Mouse (Mus musculus): ENCODE results near the gene Gm21985. TPM values are rescaled to one million over a fixed set of nuclear protein-coding genes. Genes with fewer than 3 reads are reported as not detected.

Gm21985 gene
- polyA plus RNA-seq, 1 experiment from 2014 or later: not detected

DNA sequence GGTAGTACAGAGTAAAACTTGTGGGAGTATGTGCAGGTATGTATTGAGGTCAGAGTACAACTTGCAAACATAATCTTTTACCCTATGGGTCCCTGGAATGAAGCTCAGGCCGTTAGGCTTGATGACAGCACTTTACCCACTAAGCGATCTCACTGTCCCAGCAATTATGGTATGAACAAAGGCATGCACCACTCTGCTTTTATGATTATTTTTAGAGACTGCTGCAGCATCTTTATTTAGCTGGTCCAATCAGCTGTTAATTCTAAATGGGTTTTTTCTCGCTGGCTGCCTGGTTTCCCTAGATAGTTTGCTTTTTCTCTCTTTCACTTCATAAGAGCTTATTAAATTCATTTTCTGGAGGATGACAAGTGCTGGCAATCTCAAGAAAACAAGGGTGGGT lies 30.1 kb downstream of the Gm21985 start:
- no peak overlapping the region for H3K4me3 ChIP-seq
- no peaks in the 10 kb centered on the region for H3K36me3 ChIP-seq (ENCODE audit: poor library complexity, severe bottlenecking)
- no peak overlapping the region for H3K9ac ChIP-seq
- H3K27ac ChIP-seq: no peak overlapping the region
- 74% methylated on average over 3 of the region's 3 CpGs for WGBS
- no peak overlapping the region for H3K4me2 ChIP-seq
- no peak for ATAC-seq
- no peaks in the 10 kb centered on the region for H3K4me1 ChIP-seq
- H3K9me3 ChIP-seq (replicated peaks): no peaks in the 10 kb centered on the region
- H3K27me3 ChIP-seq: no peaks in the 10 kb centered on the region

DNA sequence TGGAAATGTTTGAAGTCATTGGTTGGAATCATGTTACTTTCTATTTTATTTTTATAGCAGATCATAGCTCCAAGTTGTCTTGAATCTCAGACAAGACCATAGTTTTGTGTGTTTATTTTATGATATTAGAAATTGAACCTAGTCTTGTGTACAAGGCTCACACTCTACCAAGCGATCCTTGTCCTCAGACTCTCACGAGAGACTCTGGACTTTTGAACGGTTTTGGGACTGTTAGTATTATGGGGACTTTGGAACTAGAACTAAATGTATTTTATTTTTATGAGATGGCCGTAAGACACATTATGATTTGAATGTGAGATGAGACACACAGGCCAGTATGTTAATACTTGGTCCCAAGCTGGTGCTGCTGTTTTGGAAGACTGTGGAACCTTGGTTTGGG lies 32.1 kb downstream of the Gm21985 start:
- Histone ChIP-seq H3K4me2 (no peak overlapping the region), H3K9ac (no peak overlapping the region), H3K4me1 (no peaks in the 10 kb centered on the region), H3K27me3 (no peaks in the 10 kb centered on the region), H3K4me3 (no peak overlapping the region), H3K27ac (no peak overlapping the region), H3K36me3 (ENCODE audit: poor library complexity, severe bottlenecking) (no peaks in the 10 kb centered on the region), H3K9me3 (replicated peaks) (no peaks in the 10 kb centered on the region)
- no peak for ATAC-seq
- 94% methylated on average over 4 of the region's 4 CpGs for WGBS

DNA sequence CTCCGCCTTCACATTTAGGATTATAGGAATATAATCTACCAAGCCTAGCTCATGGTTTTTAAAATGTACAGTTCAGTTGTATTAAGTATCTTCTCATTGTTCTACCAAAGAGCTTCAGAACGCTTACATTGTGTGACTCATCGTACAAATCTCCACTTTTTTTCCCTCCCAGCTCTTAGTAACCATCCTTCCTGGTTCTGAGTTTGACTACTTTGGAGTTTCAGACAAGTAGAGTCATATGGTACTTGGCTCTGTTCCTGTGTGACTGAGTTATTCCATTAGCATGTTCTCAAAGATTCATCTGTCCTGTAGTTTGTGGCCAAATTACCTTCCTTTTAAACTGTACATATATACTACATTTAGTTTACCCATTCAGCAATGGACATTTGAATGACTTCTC lies 42.6 kb downstream of the Gm21985 start:
- no peak overlapping the region for H3K9ac ChIP-seq

DNA sequence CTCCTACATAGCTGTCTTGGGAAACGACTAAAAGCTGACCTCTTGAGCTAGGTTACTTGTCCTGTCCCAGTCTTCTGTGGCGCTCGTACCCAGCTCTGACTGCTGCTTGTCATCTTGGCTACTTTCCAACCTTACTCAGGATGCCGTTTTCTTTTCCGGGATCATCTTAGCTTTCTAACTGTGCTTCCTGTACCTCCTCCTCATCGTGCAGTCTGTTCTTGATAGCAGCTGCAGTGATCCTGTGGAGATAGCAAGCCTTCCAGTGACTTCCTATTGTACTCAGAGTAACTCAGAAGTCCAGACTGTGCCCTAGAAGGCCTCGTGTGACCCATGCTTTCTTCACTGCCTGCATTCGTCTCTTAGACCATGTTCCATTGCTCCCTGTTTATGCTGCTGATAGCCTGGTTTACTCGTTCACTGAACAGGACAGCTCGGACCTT lies 43.1 kb downstream of the Gm21985 start:
- no peaks in the 10 kb centered on the region for H3K4me1 ChIP-seq
- no peak overlapping the region for H3K27ac ChIP-seq
- H3K36me3 ChIP-seq (ENCODE audit: poor library complexity, severe bottlenecking): no peaks in the 10 kb centered on the region
- H3K9ac ChIP-seq: no peak overlapping the region
- H3K4me2 ChIP-seq: no peak overlapping the region
- 77% methylated on average over 10 of the region's 10 CpGs for WGBS
- no peaks in the 10 kb centered on the region for H3K9me3 ChIP-seq (replicated peaks)
- no peak for ATAC-seq
- H3K4me3 ChIP-seq: no peak overlapping the region
- H3K27me3 ChIP-seq: no peaks in the 10 kb centered on the region

More for the DNA sequence above, 42.6 kb downstream of the Gm21985 start:
- no peak overlapping the region for H3K27ac ChIP-seq
- H3K4me3 ChIP-seq: no peak overlapping the region
- H3K4me1 ChIP-seq: no peaks in the 10 kb centered on the region
- WGBS: 93% methylated on average over 3 of the region's 3 CpGs
- no peaks in the 10 kb centered on the region for H3K27me3 ChIP-seq
- H3K9me3 ChIP-seq (replicated peaks): no peaks in the 10 kb centered on the region
- no peaks in the 10 kb centered on the region for H3K36me3 ChIP-seq (ENCODE audit: poor library complexity, severe bottlenecking)
- no peak for ATAC-seq
- no peak overlapping the region for H3K4me2 ChIP-seq

DNA sequence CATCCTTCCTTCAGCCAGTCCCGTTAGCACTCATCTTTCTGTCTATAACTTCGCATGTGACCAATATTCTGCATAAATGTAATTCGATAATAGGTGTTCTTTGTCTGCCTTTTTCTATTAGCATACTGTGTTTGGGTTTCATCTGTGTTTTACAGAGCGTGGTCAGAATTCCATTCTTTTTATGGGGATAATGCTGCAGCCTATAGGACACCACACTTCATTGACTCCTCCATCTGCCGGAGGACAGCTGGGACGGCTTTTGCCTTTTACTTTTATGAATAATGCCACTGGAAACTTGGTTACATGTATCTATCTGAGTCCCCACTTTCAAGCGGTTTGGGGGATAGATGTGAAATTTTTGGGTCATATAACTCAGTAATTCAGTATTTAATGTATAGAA lies 49.5 kb downstream of the Gm21985 start:
- H3K27ac ChIP-seq: no peak overlapping the region
- 90% methylated on average over 7 of the region's 7 CpGs for WGBS
- no peaks in the 10 kb centered on the region for H3K27me3 ChIP-seq
- no peak for ATAC-seq
- H3K9ac ChIP-seq: no peak overlapping the region
- H3K4me1 ChIP-seq: no peaks in the 10 kb centered on the region
- H3K36me3 ChIP-seq (ENCODE audit: poor library complexity, severe bottlenecking): no peaks in the 10 kb centered on the region
- H3K4me2 ChIP-seq: no peak overlapping the region
- H3K4me3 ChIP-seq: no peak overlapping the region
- H3K9me3 ChIP-seq (replicated peaks): no peaks in the 10 kb centered on the region

DNA sequence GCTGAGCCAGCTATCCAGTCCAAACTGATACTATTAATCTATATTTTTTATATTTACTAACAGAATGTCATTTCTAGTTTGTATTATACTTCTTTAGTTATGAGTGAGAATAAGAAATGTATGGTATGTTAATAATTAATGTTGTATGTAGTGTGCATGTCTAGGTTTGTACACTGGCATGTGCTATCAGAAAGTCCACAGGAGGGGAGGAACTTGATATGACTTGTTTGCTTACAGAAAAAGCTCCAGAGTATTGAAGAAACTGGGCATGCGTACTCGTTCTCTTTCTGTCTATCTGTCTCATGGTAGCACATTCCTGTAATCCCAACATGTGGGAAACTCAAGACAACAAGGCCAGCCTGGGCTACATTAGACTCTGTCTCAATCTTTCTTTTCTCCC lies 52.1 kb downstream of the Gm21985 start:
- Histone ChIP-seq H3K4me2 (no peak overlapping the region), H3K36me3 (ENCODE audit: poor library complexity, severe bottlenecking) (no peaks in the 10 kb centered on the region), H3K27me3 (no peaks in the 10 kb centered on the region), H3K4me3 (no peak overlapping the region), H3K9me3 (replicated peaks) (no peaks in the 10 kb centered on the region), H3K9ac (no peak overlapping the region), H3K4me1 (no peaks in the 10 kb centered on the region), H3K27ac (no peak overlapping the region)
- ATAC-seq: no peak
- 94% methylated on average over 2 of the region's 2 CpGs for WGBS

DNA sequence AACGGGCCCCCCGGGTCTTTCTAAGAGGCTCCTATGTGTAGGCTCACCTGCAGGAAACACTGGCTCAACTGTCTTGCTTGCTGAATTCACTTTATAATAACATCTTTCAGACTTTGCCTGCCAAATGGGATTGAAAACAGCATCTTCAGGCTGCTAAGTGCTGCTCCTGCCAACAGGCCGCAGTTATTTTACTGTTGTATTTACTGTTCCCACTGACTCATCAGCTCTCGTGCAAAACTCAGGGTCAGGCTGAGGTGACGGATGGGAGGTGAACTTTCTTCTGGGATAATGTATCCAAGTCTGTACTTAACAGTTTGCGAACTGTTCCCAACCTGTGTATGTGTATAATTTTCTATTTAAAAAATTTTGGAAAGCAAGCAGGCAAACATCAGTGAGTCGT lies 52.8 kb downstream of the Gm21985 start:
- Histone ChIP-seq H3K36me3 (ENCODE audit: poor library complexity, severe bottlenecking) (no peaks in the 10 kb centered on the region), H3K27ac (no peak overlapping the region), H3K9me3 (replicated peaks) (no peaks in the 10 kb centered on the region), H3K4me1 (no peaks in the 10 kb centered on the region), H3K9ac (no peak overlapping the region), H3K4me2 (no peak overlapping the region), H3K4me3 (no peak overlapping the region), H3K27me3 (no peaks in the 10 kb centered on the region)
- WGBS: 88% methylated on average over 7 of the region's 7 CpGs
- no peak for ATAC-seq

DNA sequence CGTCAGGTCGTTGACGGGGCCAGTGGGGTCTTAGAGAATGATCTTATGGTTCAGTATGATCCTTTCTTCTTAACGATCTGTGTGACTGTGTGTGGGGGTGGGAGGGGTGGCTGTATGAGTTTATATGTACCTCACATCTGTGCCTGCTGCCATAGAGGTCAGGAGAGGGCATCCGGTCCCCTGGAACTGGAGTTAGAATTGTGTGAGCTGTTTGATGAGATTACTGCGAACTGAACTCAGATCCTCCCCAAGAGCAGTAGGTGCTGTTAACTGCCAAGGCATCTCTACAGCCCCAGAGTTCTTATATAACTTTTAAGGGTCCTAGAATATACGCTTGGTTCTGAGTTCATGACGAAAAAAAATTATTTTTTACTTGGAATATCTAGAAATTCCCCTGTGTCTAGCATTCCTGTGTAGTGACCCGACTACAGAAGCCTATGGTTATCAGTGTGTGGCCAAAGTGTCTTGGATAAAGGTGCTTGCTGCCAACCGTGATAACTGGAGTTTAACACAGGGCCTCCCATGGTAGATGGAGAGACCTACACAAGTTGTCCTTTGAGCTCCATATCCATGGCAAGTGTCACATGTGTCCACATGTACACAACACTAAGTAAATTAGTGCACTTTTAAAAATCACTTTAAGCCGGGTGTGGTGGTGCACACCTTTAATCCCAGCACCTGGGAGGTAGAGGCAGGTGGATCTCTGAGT lies 62.1 kb downstream of the Gm21985 start:
- no peaks in the 10 kb centered on the region for H3K27me3 ChIP-seq
- H3K9ac ChIP-seq: no peak overlapping the region
- no peaks in the 10 kb centered on the region for H3K36me3 ChIP-seq (ENCODE audit: poor library complexity, severe bottlenecking)
- H3K9me3 ChIP-seq (replicated peaks): no peaks in the 10 kb centered on the region
- 87% methylated on average over 11 of the region's 11 CpGs for WGBS
- no peak for ATAC-seq
- H3K4me2 ChIP-seq: no peak overlapping the region
- no peaks in the 10 kb centered on the region for H3K4me1 ChIP-seq
- H3K27ac ChIP-seq: no peak overlapping the region
- no peak overlapping the region for H3K4me3 ChIP-seq

DNA sequence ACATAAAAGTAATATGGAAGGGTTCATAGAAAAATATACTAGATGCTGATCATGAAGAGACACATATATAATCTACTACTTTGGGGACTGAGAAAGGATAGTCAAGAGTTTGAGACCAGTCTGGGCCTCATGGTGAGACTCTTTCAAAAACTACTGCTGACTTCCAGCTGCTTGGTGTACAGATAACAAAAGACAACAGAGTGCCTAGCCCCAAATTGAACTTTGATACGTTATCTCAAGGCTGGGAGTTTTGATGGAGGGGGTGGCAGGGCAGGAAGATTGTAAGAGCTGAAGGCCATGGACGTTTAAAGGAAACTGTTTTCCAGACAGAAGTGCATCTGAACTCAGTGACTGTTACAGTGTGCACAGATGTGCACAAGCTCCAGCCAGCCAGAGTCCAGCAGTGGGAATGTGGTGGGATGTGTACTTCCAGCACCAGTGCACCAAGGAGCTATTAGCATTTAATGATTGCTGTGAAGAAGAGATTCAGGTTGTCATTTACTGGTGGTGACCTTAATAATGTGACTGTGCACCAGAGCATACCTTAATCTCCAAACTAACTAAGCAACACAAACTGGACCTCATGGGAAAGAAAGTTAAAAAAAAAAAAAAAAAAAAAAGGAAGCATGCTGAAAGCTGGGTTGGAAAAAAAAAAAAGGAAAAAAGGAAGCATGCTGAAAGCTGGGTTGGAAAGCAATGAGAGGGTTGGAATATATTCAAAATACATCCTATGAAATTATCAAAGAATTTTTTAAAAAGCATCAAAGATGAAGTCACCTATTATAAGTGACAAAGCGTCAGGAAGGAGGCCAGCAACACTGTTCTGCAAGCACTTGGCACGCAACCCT lies 66.2 kb downstream of the Gm21985 start:
- WGBS: 77% methylated on average over 4 of the region's 4 CpGs
- no peaks in the 10 kb centered on the region for H3K27me3 ChIP-seq
- no peaks in the 10 kb centered on the region for H3K9me3 ChIP-seq (replicated peaks)
- no peaks in the 10 kb centered on the region for H3K4me1 ChIP-seq
- H3K4me3 ChIP-seq: no peak overlapping the region
- ATAC-seq: no peak
- no peak overlapping the region for H3K4me2 ChIP-seq
- H3K27ac ChIP-seq: no peak overlapping the region
- peaks cover 30% of the 10 kb centered on the region for H3K36me3 ChIP-seq (ENCODE audit: poor library complexity, severe bottlenecking)
- H3K9ac ChIP-seq: no peak overlapping the region

DNA sequence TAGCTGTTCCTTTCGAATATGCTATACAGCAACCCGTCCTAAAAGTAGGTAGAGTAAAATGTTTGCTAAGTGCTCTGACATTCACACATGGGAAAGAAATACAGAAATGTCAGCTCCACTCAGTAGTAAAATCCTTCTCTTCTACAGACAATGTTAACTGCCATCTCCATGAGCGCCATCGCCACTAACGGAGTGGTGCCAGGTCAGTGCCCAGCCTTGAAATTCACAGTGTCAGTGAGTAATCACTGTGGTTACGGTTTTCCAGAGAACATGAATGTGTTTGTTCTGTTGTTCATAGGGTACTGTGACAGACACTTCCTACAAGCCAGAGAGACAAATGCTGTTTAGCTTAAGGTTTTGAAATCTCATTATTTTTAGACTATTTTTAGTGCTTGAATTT lies 71.1 kb downstream of the Gm21985 start:
- 95% methylated on average over 6 of the region's 6 CpGs for WGBS
- ATAC-seq: no peak

DNA sequence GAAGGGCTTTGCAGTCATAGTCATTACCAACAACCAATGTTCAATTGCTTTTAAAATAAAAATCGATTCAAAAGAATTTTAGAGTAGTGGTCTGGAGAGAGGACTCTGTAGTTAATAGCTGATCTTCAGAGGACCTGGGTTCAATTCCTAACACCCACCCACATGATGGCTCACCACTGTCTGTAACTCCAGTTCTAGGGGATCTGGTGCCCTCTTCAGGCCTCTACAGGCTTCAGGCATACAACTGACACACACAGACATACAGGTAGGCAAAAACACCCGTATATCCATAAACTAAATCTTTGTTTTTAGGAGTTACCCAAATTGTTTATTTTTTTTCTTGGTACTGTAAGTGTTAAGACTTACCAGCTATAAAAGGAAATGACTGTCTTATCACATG lies 73.6 kb downstream of the Gm21985 start:
- Histone ChIP-seq H3K4me3 (no peak overlapping the region), H3K9me3 (replicated peaks) (no peaks in the 10 kb centered on the region), H3K27me3 (no peaks in the 10 kb centered on the region), H3K27ac (no peak overlapping the region), H3K4me1 (no peaks in the 10 kb centered on the region), H3K36me3 (ENCODE audit: poor library complexity, severe bottlenecking) (peaks cover 62% of the 10 kb centered on the region), H3K4me2 (no peak overlapping the region), H3K9ac (no peak overlapping the region)
- ATAC-seq: no peak
- 93% methylated on average over 2 of the region's 2 CpGs for WGBS

More for the DNA sequence above, 71.1 kb downstream of the Gm21985 start:
- peaks cover 61% of the 10 kb centered on the region for H3K36me3 ChIP-seq (ENCODE audit: poor library complexity, severe bottlenecking)
- no peak overlapping the region for H3K27ac ChIP-seq
- H3K4me3 ChIP-seq: no peak overlapping the region
- no peak overlapping the region for H3K4me2 ChIP-seq
- no peaks in the 10 kb centered on the region for H3K4me1 ChIP-seq
- H3K9me3 ChIP-seq (replicated peaks): no peaks in the 10 kb centered on the region
- no peaks in the 10 kb centered on the region for H3K27me3 ChIP-seq
- no peak overlapping the region for H3K9ac ChIP-seq

DNA sequence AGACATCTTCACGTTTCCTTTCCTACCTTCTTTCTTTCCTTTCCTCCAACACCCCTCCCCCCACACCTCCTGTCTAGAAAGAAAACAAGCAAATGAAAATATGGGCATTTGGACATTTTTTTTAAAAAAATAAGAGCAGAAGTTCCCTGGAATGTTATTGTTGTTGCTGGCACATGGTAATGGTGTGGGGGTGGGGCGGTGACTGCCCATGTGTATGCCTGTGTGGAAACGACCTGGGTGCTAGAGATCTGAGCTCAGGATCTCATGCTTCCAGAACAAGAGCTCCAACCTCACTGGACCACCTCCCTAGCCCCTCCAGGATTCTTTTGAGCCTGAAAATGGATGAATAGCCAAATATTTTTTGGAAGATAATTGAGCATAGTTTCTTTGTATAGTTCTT lies 75.0 kb downstream of the Gm21985 start:
- no peak for ATAC-seq
- Histone ChIP-seq H3K9ac (no peak overlapping the region), H3K4me1 (no peaks in the 10 kb centered on the region), H3K9me3 (replicated peaks) (no peaks in the 10 kb centered on the region), H3K36me3 (ENCODE audit: poor library complexity, severe bottlenecking) (peaks cover 53% of the 10 kb centered on the region), H3K27ac (no peak overlapping the region), H3K4me2 (no peak overlapping the region), H3K4me3 (no peak overlapping the region), H3K27me3 (no peaks in the 10 kb centered on the region)
- 71% methylated on average over 3 of the region's 3 CpGs for WGBS
